Mouse (Mus musculus): ENCODE results near the gene Trp53i13. TPM values are rescaled to one million over a fixed set of nuclear protein-coding genes. Genes with fewer than 3 reads are reported as not detected.

The Trp53i13 gene
- polyA plus RNA-seq, 1 experiment from 2014 or later, result 24.7 TPM

- Histone ChIP-seq H3K4me2 (ENCODE audit: low read depth, low read length) (peak within 1 kb of the TSS; percentile 99), H3K27me3 (ENCODE audit: control insufficient read depth, insufficient read depth, low read length) (no peaks in the 10 kb centered on the region), H3K4me1 (ENCODE audit: control insufficient read depth, insufficient read depth, low read length) (peaks cover 52% of the 10 kb centered on the region), H3K9me3 (replicated peaks; ENCODE audit: control insufficient read depth, low read length) (no peaks in the 10 kb centered on the region), H3K27ac (ENCODE audit: low read length) (0 out of 2 replicates have a peak within 1 kb of the TSS, but pooled peaks have one; percentile 11), H3K4me3 (ENCODE audit: low read length) (peak within 1 kb of the TSS; percentile 87), H3K36me3 (ENCODE audit: control insufficient read depth, insufficient read depth) (no peaks in the 10 kb centered on the region), H3K9ac (ENCODE audit: low read length) (peak within 1 kb of the TSS; percentile 89)
- ATAC-seq (replicated peaks; ENCODE audit: extremely low read depth, insufficient read depth, low FRiP score), result 0 out of 2 replicates have a peak, but pooled peaks have one; percentile 17
- under 1% methylated on average over 72 of the region's 87 CpGs for WGBS
Observed at GRCm38 (mm10) chr11:77489591-77490235, 26.1 kb downstream of the Trp53i13 start, which contains the start of gene Ankrd13b. Gene Ankrd13b, minus strand, starts transcription at chr11:77489678.

- peaks cover 45% of the 10 kb centered on the region for H3K4me1 ChIP-seq (ENCODE audit: control insufficient read depth, insufficient read depth, low read length)
Observed at GRCm38 (mm10) chr11:77488771-77489581, 26.8 kb downstream of the Trp53i13 start.

DNA sequence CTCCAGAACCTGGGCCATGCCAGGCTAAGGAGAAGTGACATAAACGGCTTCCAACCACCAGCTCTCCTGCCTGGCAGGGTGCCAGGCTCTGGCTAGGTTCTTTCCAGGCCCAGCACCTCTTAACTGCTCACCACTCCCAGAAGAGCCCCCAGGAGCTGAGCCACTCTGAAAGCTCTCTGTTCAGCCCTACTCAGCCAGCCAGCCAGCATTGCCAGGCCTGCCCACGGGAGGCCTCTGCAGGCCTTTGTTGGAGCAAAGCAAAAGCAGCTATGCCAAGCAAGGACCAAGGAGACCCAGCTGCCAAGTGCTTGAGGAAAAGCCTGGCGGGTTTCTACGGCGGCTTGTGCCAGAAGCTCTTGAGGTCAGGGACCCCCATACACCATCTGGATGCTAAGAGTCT is 29.0 kb downstream of the Trp53i13 start:
- Histone ChIP-seq H3K27ac (ENCODE audit: low read length) (no peak overlapping the region), H3K9ac (ENCODE audit: low read length) (no peak overlapping the region)

More at GRCm38 (mm10) chr11:77488771-77489581, 26.8 kb downstream of the Trp53i13 start:
- H3K4me3 ChIP-seq (ENCODE audit: low read length), result peak overlapping the region; percentile 87
- no peak for ATAC-seq (replicated peaks; ENCODE audit: extremely low read depth, insufficient read depth, low FRiP score)
- peak overlapping the region; percentile 99 for H3K4me2 ChIP-seq (ENCODE audit: low read depth, low read length)
- no peak overlapping the region for H3K27ac ChIP-seq (ENCODE audit: low read length)
- no peaks in the 10 kb centered on the region for H3K36me3 ChIP-seq (ENCODE audit: control insufficient read depth, insufficient read depth)
- WGBS, result 5% methylated on average over 50 of the region's 55 CpGs
- peak overlapping the region; percentile 89 for H3K9ac ChIP-seq (ENCODE audit: low read length)
- H3K27me3 ChIP-seq (ENCODE audit: control insufficient read depth, insufficient read depth, low read length), result no peaks in the 10 kb centered on the region
- no peaks in the 10 kb centered on the region for H3K9me3 ChIP-seq (replicated peaks; ENCODE audit: control insufficient read depth, low read length)

GRCm38 (mm10) chr11:77485229-77485628 is 30.6 kb downstream of the Trp53i13 start:
- Histone ChIP-seq H3K4me2 (ENCODE audit: low read depth, low read length) (no peak overlapping the region), H3K9me3 (replicated peaks; ENCODE audit: control insufficient read depth, low read length) (no peaks in the 10 kb centered on the region), H3K27ac (ENCODE audit: low read length) (no peak overlapping the region), H3K36me3 (ENCODE audit: control insufficient read depth, insufficient read depth) (no peaks in the 10 kb centered on the region), H3K4me1 (ENCODE audit: control insufficient read depth, insufficient read depth, low read length) (peaks cover 29% of the 10 kb centered on the region), H3K9ac (ENCODE audit: low read length) (no peak overlapping the region), H3K27me3 (ENCODE audit: control insufficient read depth, insufficient read depth, low read length) (no peaks in the 10 kb centered on the region), H3K4me3 (ENCODE audit: low read length) (no peak overlapping the region)
- no peak for ATAC-seq (replicated peaks; ENCODE audit: extremely low read depth, insufficient read depth, low FRiP score)
- 77% methylated on average over 6 of the region's 6 CpGs for WGBS

More for the DNA sequence above, 29.0 kb downstream of the Trp53i13 start:
- peaks cover 40% of the 10 kb centered on the region for H3K4me1 ChIP-seq (ENCODE audit: control insufficient read depth, insufficient read depth, low read length)
- H3K36me3 ChIP-seq (ENCODE audit: control insufficient read depth, insufficient read depth), result no peaks in the 10 kb centered on the region
- H3K4me2 ChIP-seq (ENCODE audit: low read depth, low read length), result 0 out of 2 replicates have a peak overlapping the region, but pooled peaks have one; percentile 3
- H3K4me3 ChIP-seq (ENCODE audit: low read length), result no peak overlapping the region
- H3K27me3 ChIP-seq (ENCODE audit: control insufficient read depth, insufficient read depth, low read length), result no peaks in the 10 kb centered on the region
- no peaks in the 10 kb centered on the region for H3K9me3 ChIP-seq (replicated peaks; ENCODE audit: control insufficient read depth, low read length)
- no peak for ATAC-seq (replicated peaks; ENCODE audit: extremely low read depth, insufficient read depth, low FRiP score)
- 55% methylated on average over 5 of the region's 5 CpGs for WGBS

- no peaks in the 10 kb centered on the region for H3K27me3 ChIP-seq (ENCODE audit: control insufficient read depth, insufficient read depth, low read length)
- H3K4me2 ChIP-seq (ENCODE audit: low read depth, low read length), result no peak overlapping the region
- H3K9ac ChIP-seq (ENCODE audit: low read length), result no peak overlapping the region
- peaks cover 21% of the 10 kb centered on the region for H3K4me1 ChIP-seq (ENCODE audit: control insufficient read depth, insufficient read depth, low read length)
- H3K4me3 ChIP-seq (ENCODE audit: low read length), result no peak overlapping the region
- H3K36me3 ChIP-seq (ENCODE audit: control insufficient read depth, insufficient read depth), result no peaks in the 10 kb centered on the region
- 35% methylated on average over 11 of the region's 11 CpGs for WGBS
- no peaks in the 10 kb centered on the region for H3K9me3 ChIP-seq (replicated peaks; ENCODE audit: control insufficient read depth, low read length)
- no peak overlapping the region for H3K27ac ChIP-seq (ENCODE audit: low read length)
- no peak for ATAC-seq (replicated peaks; ENCODE audit: extremely low read depth, insufficient read depth, low FRiP score)
Observed at GRCm38 (mm10) chr11:77483510-77484255, 32.1 kb downstream of the Trp53i13 start.

DNA sequence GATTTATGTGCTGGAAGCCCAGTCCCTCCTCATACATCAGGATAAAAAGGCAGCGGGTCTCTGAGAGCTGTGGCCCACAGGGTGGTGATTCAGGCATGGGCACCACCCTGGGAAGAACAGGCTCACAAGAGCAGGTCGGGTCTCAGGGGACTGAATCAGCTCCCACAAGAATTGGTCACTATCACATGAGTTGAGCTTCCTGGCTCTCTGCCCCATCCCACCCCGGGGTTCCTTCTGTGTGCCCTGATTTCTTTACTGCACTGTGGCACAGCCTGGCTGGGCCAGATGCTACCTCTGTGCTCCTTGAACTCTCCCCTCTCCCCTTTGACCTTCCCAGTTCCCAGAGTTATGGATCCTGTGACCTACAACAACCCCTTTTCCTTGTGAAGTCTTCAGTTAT is 32.7 kb downstream of the Trp53i13 start:
- no peak for ATAC-seq (replicated peaks; ENCODE audit: extremely low read depth, insufficient read depth, low FRiP score)
- Histone ChIP-seq H3K27ac (ENCODE audit: low read length) (no peak overlapping the region), H3K4me3 (ENCODE audit: low read length) (no peak overlapping the region), H3K9me3 (replicated peaks; ENCODE audit: control insufficient read depth, low read length) (no peaks in the 10 kb centered on the region), H3K27me3 (ENCODE audit: control insufficient read depth, insufficient read depth, low read length) (no peaks in the 10 kb centered on the region), H3K36me3 (ENCODE audit: control insufficient read depth, insufficient read depth) (no peaks in the 10 kb centered on the region), H3K9ac (ENCODE audit: low read length) (no peak overlapping the region), H3K4me2 (ENCODE audit: low read depth, low read length) (no peak overlapping the region), H3K4me1 (ENCODE audit: control insufficient read depth, insufficient read depth, low read length) (peaks cover 15% of the 10 kb centered on the region)
- WGBS, result 62% methylated on average over 3 of the region's 3 CpGs

GRCm38 (mm10) chr11:77476895-77477294 is 38.9 kb downstream of the Trp53i13 start:
- Histone ChIP-seq H3K4me1 (ENCODE audit: control insufficient read depth, insufficient read depth, low read length) (no peaks in the 10 kb centered on the region), H3K4me2 (ENCODE audit: low read depth, low read length) (no peak overlapping the region), H3K9me3 (replicated peaks; ENCODE audit: control insufficient read depth, low read length) (no peaks in the 10 kb centered on the region), H3K9ac (ENCODE audit: low read length) (no peak overlapping the region), H3K27ac (ENCODE audit: low read length) (no peak overlapping the region), H3K27me3 (ENCODE audit: control insufficient read depth, insufficient read depth, low read length) (no peaks in the 10 kb centered on the region), H3K4me3 (ENCODE audit: low read length) (no peak overlapping the region), H3K36me3 (ENCODE audit: control insufficient read depth, insufficient read depth) (peaks cover 4% of the 10 kb centered on the region)
- WGBS, result 84% methylated on average over 6 of the region's 6 CpGs
- no peak for ATAC-seq (replicated peaks; ENCODE audit: extremely low read depth, insufficient read depth, low FRiP score)

DNA sequence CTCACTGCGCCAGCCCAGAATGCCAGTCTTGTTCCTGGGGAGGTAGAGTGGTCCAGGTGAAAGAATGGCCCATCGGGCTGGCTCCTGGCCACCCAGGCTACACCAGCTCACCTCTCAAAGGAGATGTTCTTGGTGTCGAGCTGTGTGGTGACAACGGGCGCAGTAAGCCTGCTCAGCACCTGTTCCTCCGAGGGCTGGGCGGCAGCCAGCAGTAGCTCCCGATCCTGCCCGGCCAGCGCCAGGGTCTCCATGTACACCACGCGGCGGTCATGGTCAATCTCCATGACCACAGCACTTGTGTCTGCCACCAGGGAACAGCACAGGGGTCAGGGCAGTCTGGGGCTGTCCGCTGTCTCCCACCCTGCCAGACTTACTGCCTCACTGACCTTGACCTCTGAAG is 39.6 kb downstream of the Trp53i13 start:
- no peak for ATAC-seq (replicated peaks; ENCODE audit: extremely low read depth, insufficient read depth, low FRiP score)
- 93% methylated on average over 14 of the region's 14 CpGs for WGBS
- Histone ChIP-seq H3K9ac (ENCODE audit: low read length) (no peak overlapping the region), H3K36me3 (ENCODE audit: control insufficient read depth, insufficient read depth) (peaks cover 10% of the 10 kb centered on the region), H3K4me2 (ENCODE audit: low read depth, low read length) (no peak overlapping the region), H3K9me3 (replicated peaks; ENCODE audit: control insufficient read depth, low read length) (no peaks in the 10 kb centered on the region), H3K4me1 (ENCODE audit: control insufficient read depth, insufficient read depth, low read length) (no peaks in the 10 kb centered on the region), H3K27me3 (ENCODE audit: control insufficient read depth, insufficient read depth, low read length) (no peaks in the 10 kb centered on the region), H3K4me3 (ENCODE audit: low read length) (no peak overlapping the region), H3K27ac (ENCODE audit: low read length) (no peak overlapping the region)

Measured in heart, embryonic 16.5 days (tissue).